24 mouse cellular contexts compared by ENCODE assay signal in genomic region chr14:30638686-30639085, GRCm38 (mm10). TPM values are rescaled to one million over a fixed set of nuclear protein-coding genes. Genes with fewer than 3 reads are reported as not detected.
DNase-seq lines count a peak whose midpoint lies in the region; ATAC-seq lines count a peak whose summit lies in the region.
"Had no signal": no experiment of that assay in that cellular context is flagged by ENCODE, and none has a peak within 500 bp of the region (broad histone marks: within the 10 kb centered on the region; RNA-seq: fewer than 3 reads in every experiment).

No protein-coding gene starts in this region.

- H3K4me3 ChIP-seq in heart, embryonic 14.5 days (ENCODE audit: control insufficient read depth in 1 of 2, insufficient read depth in 1 of 2, low read depth in 1 of 2, low read length in 2 of 2), result no peak overlapping the region
- H3K4me3 ChIP-seq: embryonic facial prominence, embryonic 13.5 days; erythroblast, embryonic 14.5 days; forebrain, embryonic 12.5 days; hindbrain, embryonic 13.5 days; limb, embryonic 13.5 days; megakaryocyte, embryonic 14.5 days; midbrain, embryonic 13.5 days had no signal

- H3K9ac ChIP-seq in heart, embryonic 14.5 days (ENCODE audit: low read length), result no peak overlapping the region
- H3K9ac ChIP-seq: embryonic facial prominence, embryonic 13.5 days; forebrain, embryonic 12.5 days; hindbrain, embryonic 13.5 days; limb, embryonic 13.5 days; liver, embryonic 14.5 days; lung, embryonic 14.5 days; midbrain, embryonic 13.5 days had no signal

- intact Hi-C loops in gastrocnemius, postnatal 36 days (cut with DNase I), result no loop called here

- H3K4me1 ChIP-seq in heart, embryonic 14.5 days (ENCODE audit: control insufficient read depth in 2 of 2, insufficient read depth in 2 of 2, low read length in 2 of 2), result peaks cover 28 to 36% of the 10 kb centered on the region in 2 experiments
- H3K4me1 ChIP-seq: hindbrain, embryonic 13.5 days; midbrain, embryonic 13.5 days had no signal

- H3K9me3 ChIP-seq in heart, embryonic 14.5 days (ENCODE audit: control insufficient read depth, low read length), result no peaks in the 10 kb centered on the region
- H3K9me3 ChIP-seq: embryonic facial prominence, embryonic 13.5 days; forebrain, embryonic 12.5 days; hindbrain, embryonic 13.5 days; limb, embryonic 13.5 days; megakaryocyte, embryonic 14.5 days; midbrain, embryonic 13.5 days had no signal

- no peaks in the 10 kb centered on the region for H3K27me3 ChIP-seq in heart, embryonic 14.5 days (ENCODE audit: control insufficient read depth, insufficient read depth, low read length)
- H3K27me3 ChIP-seq: embryonic facial prominence, embryonic 13.5 days; hindbrain, embryonic 13.5 days; limb, embryonic 13.5 days; midbrain, embryonic 13.5 days had no signal

- H3K36me3 ChIP-seq in heart, embryonic 14.5 days (ENCODE audit: control insufficient read depth, insufficient read depth, low read length), result no peaks in the 10 kb centered on the region
- H3K36me3 ChIP-seq: embryonic facial prominence, embryonic 13.5 days; forebrain, embryonic 12.5 days; hindbrain, embryonic 13.5 days; limb, embryonic 13.5 days; midbrain, embryonic 13.5 days had no signal

- peak; percentile 75 for DNase-seq in gastrocnemius, adult 18-20 months (ENCODE audit: low spot score)
- no peak for DNase-seq in gastrocnemius, postnatal 36 days
- DNase-seq in heart, adult 18-20 months, result no peak
- peak; percentile 58 for DNase-seq in adrenal gland, postnatal 10 days
- peak; percentile 54 for DNase-seq in brain, adult 2 months (ENCODE audit: low read depth, low spot score)
- DNase-seq: cerebellum, postnatal 25 days; embryo, embryonic 11 days; kidney, adult 11 months; layer of hippocampus, adult 9-11 months; lung, embryonic 14.5 days; thymus, adult 2 months; thymus, postnatal 4 days had no signal

- 83% methylated on average over 4 of the region's 4 CpGs for WGBS in heart, embryonic 14.5 days

- peak overlapping the region; percentile 24 to 85 for H3K27ac ChIP-seq in heart, embryonic 14.5 days (replicated peaks in 1 of 2; ENCODE audit: control insufficient read depth in 1 of 2, insufficient read depth in 1 of 2, low read depth in 2 of 2, low read length in 2 of 2)
- H3K27ac ChIP-seq: embryonic facial prominence, embryonic 13.5 days; forebrain, embryonic 12.5 days; hindbrain, embryonic 13.5 days; kidney, postnatal 0 days; limb, embryonic 13.5 days; liver, embryonic 14.5 days; midbrain, embryonic 13.5 days; stomach, postnatal 0 days had no signal

- no peak overlapping the region for H3K4me2 ChIP-seq in heart, embryonic 14.5 days (ENCODE audit: low read length)
- H3K4me2 ChIP-seq: embryonic facial prominence, embryonic 13.5 days; forebrain, embryonic 12.5 days; hindbrain, embryonic 13.5 days; limb, embryonic 13.5 days; lung, embryonic 14.5 days; midbrain, embryonic 13.5 days had no signal

- no peak for ATAC-seq in heart, embryonic 14.5 days (ENCODE audit: insufficient number of reproducible peaks, insufficient read depth, low FRiP score, low read depth)
- no peak for ATAC-seq in frontal cortex, adult (ENCODE audit: low TSS enrichment)
- ATAC-seq: midbrain, embryonic 13.5 days had no signal

RNA-seq across cellular contexts. Expression of gene Prkcd, which starts 12.7 kb away (rescaled TPM):
- 10 to 100 TPM in 1 of 2 experiments, 1 to 10 TPM in 1; 7.8 to 10.4 TPM for total RNA-seq in gastrocnemius, adult 18-20 months (2021)
- total RNA-seq in gastrocnemius, postnatal 36 days (2021), result 10 to 100 TPM in 1 of 2 experiments, 1 to 10 TPM in 1; 6.6 to 11.7 TPM
- polyA plus RNA-seq in heart, embryonic 14.5 days (2014; fragmentation: Nextera tagmentation; extraction: Ambion mirVana), result 38.4 and 38.6 TPM in 2 replicates
- total RNA-seq in heart, adult 18-20 months (2021), result 10 to 100 TPM; 11.2 to 13.0 TPM
- total RNA-seq in adrenal gland, postnatal 10 days (2021), result 100 to 1,000 TPM in 1 of 2 experiments, 10 to 100 TPM in 1; 80.9 to 129 TPM

RNA-seq across cellular contexts. Expression of gene Rft1, which starts 15.5 kb away (rescaled TPM):
- total RNA-seq in gastrocnemius, adult 18-20 months (2021), result 1 to 10 TPM; 4.7 to 5.1 TPM
- total RNA-seq in gastrocnemius, postnatal 36 days (2021), result 1 to 10 TPM; 3.8 to 4.3 TPM
- polyA plus RNA-seq in heart, embryonic 14.5 days (2014; fragmentation: Nextera tagmentation; extraction: Ambion mirVana), result 10.6 and 11.8 TPM in 2 replicates
- total RNA-seq in heart, adult 18-20 months (2021), result 1 to 10 TPM; 7.7 to 7.9 TPM
- total RNA-seq in adrenal gland, postnatal 10 days (2021), result 10 to 100 TPM; 21.2 to 24.2 TPM

Comparison
In these comparisons a context has a peak if more than half of its experiments do, and no peak if none do; other contexts are left out.
1. DNase-seq: peak in gastrocnemius, adult 18-20 months (single experiment), adrenal gland, postnatal 10 days (single experiment) and brain, adult 2 months (single experiment); none in gastrocnemius, postnatal 36 days (0 of 2) and heart, adult 18-20 months (0 of 2).
2. RNA of gene Prkcd, which starts 12.7 kb away (total RNA-seq): 80.9 to 129 TPM in adrenal gland, postnatal 10 days; 11.2 to 13.0 TPM in heart, adult 18-20 months, 6.6 to 11.7 TPM in gastrocnemius, postnatal 36 days and 7.8 to 10.4 TPM in gastrocnemius, adult 18-20 months; every median in the first group is over 4 times any median in the second.